Mouse (Mus musculus): ENCODE data around the gene Gm26741.
A peak's percentile ranks its signal among the peaks of the same experiment; 100 is the strongest.

Gm26741 gene

DNA sequence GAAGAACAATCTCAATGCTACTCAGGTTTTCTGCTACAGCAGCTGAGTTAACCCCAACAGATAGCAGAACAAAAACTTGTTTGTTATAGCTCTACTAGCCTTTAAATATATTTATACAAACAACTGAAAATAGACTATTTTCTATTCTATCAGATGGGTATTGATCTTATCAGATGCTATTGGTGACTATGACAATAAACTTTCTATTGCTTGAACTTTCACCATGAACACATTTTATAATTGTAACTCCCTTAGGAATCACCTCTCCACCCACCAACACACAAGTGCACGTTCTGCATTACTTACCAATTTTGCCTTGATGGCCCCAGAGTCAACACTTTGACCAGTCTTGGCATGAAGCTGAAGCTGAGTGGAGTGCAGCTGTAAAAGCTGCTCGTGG is at the start of gene Gm26741:
Gene Gm26741, plus strand, starts transcription at position 301 of the 400 bp plus-strand sequence.
- no peak for DNase-seq (ENCODE audit: low read depth, low spot score)

DNA sequence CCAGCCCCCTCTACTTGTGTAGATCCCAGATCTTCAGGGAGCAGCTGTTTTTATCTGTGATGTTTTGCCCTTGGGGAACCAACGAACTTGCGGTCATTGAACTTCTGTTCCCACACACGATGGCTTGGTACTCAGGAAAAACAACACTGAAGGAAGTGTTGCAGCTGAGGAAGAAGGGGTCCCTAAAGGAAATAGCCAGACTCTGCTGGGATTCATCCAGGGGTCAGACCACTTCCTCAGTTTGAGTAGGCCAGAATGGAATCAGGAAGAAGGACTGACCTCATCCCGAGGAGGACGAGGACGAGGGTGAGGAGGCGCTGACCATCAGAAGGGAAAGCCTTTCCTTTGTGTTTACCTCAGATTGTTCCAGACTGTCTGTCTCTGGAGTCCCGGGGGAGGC is 49.4 kb upstream of the Gm26741 start:
- no peak for DNase-seq (ENCODE audit: low read depth, low spot score)

DNA sequence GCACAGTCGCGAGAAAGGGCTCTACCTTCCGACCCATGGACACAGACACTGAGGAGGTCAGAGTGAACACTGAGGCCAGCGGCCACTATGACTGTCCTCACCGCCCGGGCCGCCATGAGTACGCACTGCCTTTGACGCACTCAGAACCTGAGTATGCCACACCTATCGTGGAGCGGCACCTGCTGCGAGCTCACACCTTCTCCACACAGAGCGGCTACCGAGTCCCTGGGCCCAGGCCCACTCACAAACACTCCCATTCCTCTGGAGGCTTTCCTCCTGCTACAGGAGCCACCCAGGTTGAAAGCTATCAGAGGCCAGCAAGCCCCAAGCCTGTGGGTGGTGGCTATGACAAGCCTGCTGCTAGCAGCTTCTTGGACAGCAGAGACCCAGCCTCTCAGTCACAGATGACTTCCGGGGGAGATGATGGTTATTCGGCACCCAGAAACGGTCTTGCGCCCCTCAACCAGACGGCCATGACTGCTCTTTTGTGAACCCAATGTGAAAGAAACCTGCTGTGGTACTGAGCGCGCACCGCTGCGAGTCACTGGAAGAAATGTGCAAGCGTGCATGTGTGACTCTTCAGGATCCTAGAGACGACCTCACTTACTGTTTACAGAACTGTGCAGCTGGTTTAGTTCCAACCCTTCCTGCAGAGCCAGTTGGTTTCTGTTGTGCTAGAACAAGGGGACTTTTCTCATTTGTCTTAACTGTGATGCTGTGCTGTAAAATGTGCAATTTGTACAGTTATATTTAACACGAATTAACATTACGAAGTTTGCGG is 38.9 kb upstream of the Gm26741 start:
- no peak for DNase-seq (ENCODE audit: low read depth, low spot score)

DNA sequence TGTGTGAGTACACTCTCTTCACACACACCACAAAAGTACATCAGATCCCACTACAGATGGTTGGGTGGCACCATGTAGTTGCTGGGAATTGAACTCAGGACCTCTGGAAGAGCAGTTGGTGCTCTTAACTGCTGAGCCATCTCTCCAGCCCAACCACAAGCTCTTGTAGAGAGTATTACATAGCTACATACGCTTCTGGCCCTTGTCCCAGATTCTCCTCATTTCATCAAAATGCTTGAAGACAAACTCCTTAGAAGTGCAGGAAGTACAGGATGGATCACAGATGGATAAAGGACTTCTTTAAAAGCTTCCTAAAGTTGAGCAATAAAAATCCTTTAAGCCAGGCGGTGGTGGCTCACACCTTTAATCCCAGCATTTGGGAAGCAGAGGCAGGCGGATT is 36.6 kb upstream of the Gm26741 start:
- DNase-seq (ENCODE audit: low read depth, low spot score): no peak

DNA sequence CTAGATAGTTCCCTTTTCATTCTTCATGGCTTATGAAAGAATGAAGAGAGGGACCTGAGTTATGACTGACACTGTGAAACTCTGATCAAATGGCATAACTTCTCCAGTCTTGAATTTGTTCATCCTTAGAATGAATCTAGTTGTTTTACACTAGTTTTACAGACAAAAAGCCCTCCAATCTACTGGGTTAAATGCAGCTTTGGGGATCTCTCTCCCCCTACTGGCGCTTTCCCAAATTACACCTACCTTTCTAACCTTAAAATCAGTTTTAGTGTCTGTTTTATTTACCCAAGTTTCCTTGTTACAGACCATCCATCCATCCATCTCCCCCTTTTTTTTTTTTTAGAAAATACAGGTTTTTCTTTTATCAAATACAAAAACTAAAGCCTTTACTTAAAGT is 27.6 kb upstream of the Gm26741 start:
- peak; percentile 35 for DNase-seq (ENCODE audit: low read depth, low spot score)

DNA sequence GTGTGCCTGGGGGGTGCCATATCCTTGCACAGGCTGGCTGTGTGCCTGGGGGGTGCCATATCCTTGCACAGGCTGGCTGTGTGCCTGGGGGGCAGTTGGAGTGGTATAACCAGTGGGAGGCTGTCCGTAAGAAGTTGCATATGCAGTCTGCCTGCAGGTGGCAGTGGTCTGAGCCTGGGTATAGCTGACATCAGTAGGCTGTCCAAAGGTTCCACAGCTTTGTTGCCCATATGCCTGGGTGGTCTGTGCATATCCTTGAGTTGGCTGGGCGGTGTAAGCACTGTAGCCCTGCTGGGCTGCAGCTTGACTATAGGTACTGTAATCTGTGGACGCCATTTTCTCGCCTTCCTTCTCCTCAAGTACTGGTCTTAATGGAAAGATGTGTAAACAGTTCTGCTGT is 15.2 kb upstream of the Gm26741 start:
- DNase-seq (ENCODE audit: low read depth, low spot score): peak; percentile 22

DNA sequence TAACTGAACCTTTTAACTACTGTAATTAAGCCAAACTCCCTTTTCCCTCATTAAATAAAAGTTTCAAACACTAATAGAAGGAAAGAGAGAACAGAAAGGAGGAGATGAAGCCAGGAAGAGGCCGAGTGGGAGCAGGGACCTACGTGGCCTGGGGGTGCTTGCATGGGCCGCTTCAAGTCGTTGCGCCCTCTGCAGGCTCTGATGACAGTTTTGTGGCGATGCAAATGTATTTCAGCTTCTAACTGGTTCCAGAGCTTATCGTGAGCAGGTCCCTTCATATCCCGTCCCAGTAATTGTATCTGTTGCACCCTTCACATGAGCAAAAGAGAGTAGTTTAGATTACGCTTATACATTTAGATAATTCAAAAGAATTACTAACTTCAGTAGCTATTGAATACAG is 5.4 kb upstream of the Gm26741 start:
- no peak for DNase-seq (ENCODE audit: low read depth, low spot score)

DNA sequence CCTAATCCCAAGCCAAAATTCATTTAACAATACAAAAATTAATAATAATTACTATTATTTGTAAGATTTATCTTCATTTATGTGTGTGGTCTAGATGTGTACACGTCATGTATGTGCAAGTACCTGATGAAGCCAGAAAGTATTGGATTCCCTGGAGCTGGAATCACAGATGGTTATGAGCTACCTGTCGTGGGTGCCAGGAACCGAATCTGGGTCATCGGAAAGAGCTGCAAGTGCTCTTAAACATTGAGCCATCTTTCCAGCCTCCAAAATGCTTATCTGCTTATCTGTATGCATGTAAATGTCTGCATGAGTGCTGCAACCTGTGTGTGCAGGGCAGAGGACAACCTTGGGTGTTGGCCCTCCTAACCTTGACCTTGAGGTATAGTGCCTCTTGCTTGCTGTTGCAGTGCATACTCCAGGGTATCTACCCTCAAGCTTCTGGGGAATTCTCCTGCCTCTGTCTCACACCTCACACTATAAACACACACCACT is 1.7 kb downstream of the Gm26741 start:
- no peak for DNase-seq (ENCODE audit: low read depth, low spot score)

DNA sequence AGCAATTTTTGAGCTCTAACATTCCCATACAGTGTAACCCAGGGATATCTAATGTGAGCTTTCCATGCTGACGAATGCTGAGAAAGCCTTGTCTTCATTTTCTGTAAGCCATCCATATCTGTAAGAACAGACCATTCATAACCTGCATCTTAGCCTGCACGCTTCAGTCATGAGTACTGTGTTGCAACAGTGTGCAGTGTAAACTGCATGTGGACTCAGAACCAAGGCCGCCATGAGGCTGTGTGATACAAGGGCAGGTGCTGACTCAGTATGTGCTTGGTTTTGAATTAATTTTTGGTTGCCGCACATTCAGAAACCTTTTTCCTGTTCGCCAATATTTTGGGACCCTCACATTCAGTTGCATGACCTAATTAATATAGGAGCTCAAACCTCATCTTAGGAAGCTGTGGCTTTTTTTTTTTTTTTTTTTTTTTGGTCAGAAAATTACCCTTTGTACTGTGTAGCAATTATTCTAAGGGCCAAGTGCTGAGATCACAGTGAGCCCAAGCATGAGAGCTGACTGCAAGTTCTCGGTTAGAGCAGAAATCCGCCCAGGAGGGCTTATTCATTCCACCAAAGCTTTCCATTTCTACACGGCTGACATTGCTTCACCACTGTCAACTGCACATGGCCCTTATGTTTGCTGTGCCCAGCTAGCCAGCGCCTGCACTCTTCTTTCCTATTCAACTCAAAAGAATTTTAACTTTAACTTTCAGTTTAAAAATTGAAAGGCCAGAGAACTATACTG is 2.5 kb downstream of the Gm26741 start:
- DNase-seq (ENCODE audit: low read depth, low spot score): no peak

DNA sequence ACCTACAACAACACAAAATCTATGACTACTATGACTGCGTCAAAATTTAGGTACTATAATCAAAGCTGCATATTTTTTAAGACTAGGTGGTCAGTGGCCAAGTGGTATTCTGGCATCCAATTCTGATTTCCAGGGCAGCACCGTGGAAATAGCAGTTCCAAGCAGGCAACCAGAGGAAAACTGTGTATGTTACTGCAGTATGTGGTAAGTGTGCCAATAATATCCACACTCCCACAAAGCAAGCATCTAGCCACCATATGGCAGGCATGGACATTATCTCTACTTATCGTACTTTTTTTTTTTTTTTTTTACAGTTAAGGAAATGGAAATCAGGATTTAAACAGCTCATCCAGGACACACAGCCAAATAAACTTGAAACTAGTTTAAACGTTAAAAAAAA is 9.8 kb downstream of the Gm26741 start:
- DNase-seq (ENCODE audit: low read depth, low spot score): no peak

DNA sequence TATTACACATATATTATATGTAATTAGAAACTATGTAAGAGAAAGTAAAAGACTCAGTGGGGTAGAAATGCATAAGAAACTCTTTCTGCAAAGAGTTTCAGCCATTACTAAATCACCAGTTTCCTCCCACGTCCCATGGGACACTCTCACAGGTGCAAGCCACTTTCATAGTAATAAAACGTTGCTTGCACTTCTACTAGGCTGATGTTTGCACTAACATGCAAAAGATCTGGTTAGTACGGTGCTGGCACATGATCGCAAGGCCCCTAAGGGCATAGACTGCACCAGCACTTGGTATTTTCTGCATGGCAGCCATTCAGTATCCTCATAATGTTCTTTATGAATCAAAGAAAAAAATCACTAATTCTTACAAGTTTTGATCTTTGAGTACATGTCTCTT is 15.3 kb downstream of the Gm26741 start:
- no peak for DNase-seq (ENCODE audit: low read depth, low spot score)

DNA sequence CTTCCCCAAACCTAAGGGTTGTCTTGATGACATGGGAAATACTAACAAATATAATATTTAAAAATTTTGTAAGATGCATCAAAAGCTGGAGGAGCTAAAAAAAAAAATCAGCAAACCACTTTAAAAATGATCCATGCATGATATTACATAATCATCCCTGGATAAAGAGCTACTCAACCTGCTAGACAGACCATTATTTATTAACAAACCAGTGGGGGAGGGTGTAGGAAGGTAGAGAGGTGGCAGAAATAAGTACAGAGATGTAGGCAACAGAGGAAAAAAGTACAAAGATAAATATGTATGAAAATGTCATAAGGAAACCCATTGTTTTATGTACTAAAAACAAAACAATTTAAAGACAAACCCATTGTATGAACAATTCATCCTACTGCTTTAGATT is 16.1 kb downstream of the Gm26741 start:
- no peak for DNase-seq (ENCODE audit: low read depth, low spot score)

DNA sequence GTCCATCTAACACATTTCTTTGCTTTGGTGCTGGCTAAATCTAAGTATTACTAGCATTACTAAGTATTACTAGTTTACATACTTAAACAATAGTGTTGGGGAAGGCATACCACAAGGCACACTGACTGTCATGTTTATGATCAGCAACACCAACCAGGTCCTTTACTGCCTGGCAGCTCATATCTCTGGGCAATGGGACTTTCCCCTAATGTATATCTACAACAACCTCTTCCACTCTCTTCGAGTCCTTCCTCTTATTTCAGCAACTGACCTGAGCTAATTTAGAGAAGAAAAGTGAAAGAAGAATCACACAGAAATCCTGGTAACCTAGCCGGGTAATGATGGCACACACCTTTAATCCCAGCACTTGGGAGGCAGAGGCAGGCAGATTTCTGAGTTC is 17.9 kb downstream of the Gm26741 start:
- DNase-seq (ENCODE audit: low read depth, low spot score): no peak

DNA sequence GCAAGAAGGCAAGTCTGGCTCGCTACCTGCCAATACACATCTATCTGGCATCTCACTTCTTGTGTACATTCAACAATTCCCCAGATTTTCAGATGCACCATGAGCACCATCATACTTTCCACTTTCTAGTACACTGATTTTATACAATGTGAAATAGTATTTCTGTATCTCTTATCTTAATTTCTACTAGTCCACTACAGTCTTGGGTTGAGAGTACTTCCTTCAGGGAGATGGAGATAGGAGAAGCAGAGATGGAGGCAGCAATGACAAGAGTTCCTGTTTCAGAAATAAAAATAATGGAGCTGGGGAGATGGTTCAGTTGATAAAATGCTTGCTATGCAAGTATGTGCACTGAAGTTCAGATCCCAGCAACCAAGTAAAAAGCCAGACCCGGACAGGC is 19.2 kb downstream of the Gm26741 start:
- DNase-seq (ENCODE audit: low read depth, low spot score): no peak

DNA sequence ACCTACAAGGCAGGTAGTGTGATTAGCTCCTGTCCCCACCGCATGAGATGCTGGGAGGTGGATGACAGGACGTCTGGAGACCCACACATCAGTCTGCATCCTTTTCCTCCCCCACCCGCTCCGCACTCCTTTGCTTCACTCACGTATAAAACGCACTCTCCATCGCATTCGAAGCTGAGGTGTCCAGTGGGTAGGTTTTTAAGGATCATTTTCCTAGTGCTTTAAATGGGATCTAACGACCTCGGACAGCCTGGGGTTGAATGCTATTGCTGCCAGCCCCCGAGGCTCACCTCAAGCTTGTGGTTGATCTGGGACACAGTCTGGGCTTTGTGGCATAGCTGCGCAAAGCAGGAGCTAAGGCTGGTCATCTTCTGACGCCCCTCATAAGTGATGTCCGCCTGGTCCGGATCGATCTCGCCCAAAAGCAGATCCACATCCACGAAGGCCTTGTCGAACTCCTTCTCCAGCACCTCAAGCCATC is 22.8 kb downstream of the Gm26741 start:
- peak; percentile 55 for DNase-seq (ENCODE audit: low read depth, low spot score)

DNA sequence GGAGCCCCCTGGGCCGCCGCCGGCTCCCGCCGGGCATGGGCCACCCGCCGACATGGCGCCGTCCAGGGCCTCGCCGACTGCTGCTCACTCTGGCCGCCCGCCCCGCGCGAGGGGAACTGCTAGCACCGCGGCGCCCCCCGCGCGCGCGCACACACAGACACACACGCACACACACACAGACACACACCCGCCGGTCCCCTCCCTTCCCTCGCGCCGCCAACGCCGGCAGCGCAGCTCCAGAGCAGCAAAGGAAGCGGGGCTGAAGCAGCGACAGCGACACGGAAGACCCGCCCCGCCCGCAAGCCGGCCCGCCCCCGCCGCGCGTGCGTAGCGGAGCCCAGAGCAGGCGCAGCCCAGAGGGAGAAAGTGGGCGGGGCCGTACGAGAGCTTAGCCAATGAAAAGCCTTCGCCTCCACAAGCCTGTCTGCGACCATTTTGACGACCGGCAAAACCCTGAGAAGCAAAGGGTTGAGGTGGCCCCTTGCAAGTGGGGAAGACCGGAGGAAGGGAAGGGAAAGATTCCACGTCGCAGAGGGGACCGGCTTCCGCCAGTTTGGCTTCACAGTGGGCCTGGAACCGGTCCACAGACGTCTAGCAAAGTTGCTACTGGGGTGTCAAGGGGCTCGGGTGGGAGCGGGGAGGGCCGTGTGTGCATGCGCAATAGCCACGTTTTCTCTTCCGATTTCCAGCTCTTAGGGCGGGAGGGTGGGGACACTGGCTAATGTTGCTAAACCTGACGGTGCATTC is 23.5 kb downstream of the Gm26741 start, which contains the start of gene Gopc:
Gene Gopc, minus strand, starts transcription at position 280 of the 747 bp plus-strand sequence.
- peak; percentile 99 for DNase-seq (ENCODE audit: low read depth, low spot score)

DNA sequence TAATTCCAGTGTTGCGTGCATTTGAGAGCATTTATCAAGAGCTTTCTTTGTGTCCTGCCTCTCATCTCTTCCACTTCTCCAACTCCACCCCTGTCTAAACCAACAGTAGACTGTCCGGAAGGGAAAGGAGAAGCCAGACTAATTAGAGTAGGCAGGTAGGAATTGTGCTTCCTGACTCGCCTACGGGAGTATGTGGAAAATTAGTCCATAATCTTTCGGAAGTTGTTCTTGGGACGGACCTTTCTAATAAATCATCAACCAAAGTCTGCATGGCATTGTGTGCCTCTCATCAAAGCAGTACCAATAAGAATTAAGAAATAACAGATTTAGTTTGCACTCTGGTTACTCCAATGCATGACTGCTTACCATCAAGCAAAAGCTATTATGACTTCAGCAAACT is 24.5 kb downstream of the Gm26741 start:
- DNase-seq (ENCODE audit: low read depth, low spot score): no peak

DNA sequence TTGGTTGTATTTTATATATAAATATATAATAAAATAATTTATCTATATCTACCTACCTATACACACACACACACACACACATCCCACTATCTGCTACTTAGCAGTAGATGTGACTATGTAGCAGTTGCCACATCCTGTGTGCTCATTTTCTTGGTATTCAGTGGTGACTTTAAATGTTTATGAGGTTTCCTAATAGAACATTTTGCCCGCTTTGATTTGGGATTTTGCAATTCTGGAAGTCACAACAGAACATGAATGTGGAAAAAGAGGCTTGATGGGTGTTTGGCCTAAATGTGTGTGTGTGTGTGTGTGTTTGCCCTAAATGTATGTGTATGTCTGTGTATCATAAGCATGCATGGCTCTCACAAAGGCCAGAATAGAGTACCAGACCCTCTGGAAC is 25.0 kb downstream of the Gm26741 start:
- DNase-seq (ENCODE audit: low read depth, low spot score): no peak

DNA sequence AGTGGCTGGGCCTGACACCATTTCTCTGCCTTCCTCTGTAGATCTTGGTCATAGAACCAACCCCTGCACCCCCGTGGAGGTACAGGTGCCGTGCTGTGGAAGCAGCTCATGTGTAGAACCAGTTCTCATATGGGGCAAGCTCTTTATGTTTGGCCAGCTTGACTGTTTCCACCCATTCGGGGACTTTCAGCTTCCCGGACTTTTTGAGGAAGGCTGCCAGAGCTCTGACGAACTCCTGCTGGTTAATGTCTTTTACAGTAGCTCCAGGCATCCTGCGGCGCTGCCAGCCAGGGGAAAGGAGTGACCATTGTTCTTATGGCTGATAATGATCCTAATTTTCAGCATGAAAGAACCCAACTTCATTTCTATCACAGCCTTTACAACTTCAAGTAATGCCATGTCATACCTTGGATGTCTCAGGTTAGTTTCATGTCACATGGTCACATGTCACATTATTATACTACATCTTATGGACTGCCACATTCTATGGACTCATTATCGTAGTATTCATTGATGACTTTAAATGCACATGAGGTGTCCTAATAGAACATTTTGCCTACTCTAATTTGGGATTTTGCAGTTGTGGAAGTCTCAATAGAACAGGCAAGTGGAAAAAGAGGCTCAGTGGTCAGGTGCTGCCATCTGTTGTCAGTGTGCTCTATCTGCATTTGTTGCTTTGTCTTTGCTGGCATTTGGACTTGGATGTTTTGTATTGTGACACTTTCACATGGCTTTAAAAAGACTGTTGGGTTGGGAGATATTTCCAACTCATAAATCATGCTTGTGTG is 26.4 kb downstream of the Gm26741 start:
- DNase-seq (ENCODE audit: low read depth, low spot score): peak; percentile 78

DNA sequence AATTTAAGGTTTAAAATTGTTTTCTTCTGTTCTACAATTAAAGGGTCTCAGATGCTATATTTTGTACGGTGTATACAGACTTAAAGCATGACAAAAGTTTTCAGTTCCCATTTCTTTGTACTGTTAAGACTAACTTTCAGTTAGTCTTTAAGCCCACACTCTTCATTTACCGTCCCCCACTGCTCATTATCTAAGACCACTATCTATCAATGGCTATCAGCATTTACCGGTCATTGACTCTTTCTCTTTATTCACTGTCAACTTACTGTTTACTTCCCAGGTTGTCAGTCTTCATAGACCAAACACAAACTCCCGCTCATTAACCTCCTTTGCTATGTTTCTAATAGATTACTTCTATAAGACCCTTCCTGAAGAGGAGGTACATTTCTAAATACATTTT is 28.6 kb downstream of the Gm26741 start:
- DNase-seq (ENCODE audit: low read depth, low spot score): no peak

DNA sequence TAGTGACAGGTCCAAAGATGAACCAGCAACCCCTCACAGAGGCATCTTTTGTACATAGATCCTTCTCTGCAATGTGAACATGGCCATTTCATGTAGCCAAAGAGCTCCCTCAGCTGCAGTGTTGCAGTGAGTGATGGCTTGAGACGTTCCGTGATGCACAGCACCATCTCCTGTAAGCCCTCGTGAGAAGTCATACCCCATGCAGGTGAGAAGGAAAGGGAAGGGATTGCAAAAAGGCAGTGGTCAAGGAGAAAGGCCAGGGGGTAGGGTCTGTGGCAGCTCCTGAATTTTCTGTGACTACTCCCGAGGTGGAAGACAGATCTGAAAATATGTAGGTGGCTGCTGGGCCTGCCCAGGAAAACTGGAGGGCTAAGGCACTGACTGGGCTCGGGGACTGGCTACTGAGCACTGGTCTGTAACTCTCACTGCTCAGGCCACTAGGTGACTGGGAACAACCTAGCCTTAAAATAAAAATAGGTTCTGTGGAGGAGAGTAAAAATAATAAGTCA is 30.4 kb downstream of the Gm26741 start, which contains the start of gene Nepn:
Gene Nepn, plus strand, starts transcription at position 51 of the 509 bp plus-strand sequence.
- no peak for DNase-seq (ENCODE audit: low read depth, low spot score)

Measured in CD4-positive, CD25-positive, alpha-beta regulatory T cell, adult 2 months (primary cell).